Mouse (Mus musculus) CD4-positive, CD25-positive, alpha-beta regulatory T cell, adult 9 weeks (primary cell): ENCODE data around the gene Arfgap1. TPM values are rescaled to one million over a fixed set of nuclear protein-coding genes. Genes with fewer than 3 reads are reported as not detected.

Experiments used
- polyA plus RNA-seq: library from polyadenylated mRNA; unstranded; fragments of 100-300 nt; shearing (Covaris generic); gene quantifications from one replicate; pipeline ENCODE4 v1.2.1, GENCODE M21; 2017

The Arfgap1 gene
- 88.2 TPM for polyA plus RNA-seq

GRCm38 (mm10) chr2:180967010-180967763 is at the start of gene Arfgap1:
Gene Arfgap1, plus strand, starts transcription at chr2:180967225.

GRCm38 (mm10) chr2:180920810-180921400 is 46.1 kb upstream of the Arfgap1 start, which contains the start of gene Ythdf1:
Gene Ythdf1, minus strand, starts transcription at chr2:180920949.

DNA sequence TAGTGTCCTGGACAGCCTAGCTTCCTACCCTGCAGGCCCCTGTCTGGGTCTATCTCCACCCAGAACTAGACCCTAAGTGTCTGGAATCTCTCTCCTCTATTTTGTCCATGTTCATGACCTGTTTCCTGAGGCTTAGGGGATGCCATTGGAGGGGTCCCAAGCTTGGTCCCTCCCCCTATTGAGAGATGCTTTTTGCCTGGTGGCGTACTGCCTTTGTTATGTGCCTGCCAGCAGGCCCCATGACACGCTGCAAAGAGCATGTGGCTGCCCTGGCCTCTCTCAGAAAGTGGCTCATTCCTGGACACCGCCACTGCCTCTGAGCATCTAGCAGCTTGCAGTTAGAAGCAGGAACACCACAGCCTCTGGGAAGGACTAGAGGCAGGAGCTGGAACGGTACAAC is 38.3 kb upstream of the Arfgap1 start, which contains the start of gene Birc7:
Gene Birc7, plus strand, starts transcription at position 301 of the 400 bp plus-strand sequence.

DNA sequence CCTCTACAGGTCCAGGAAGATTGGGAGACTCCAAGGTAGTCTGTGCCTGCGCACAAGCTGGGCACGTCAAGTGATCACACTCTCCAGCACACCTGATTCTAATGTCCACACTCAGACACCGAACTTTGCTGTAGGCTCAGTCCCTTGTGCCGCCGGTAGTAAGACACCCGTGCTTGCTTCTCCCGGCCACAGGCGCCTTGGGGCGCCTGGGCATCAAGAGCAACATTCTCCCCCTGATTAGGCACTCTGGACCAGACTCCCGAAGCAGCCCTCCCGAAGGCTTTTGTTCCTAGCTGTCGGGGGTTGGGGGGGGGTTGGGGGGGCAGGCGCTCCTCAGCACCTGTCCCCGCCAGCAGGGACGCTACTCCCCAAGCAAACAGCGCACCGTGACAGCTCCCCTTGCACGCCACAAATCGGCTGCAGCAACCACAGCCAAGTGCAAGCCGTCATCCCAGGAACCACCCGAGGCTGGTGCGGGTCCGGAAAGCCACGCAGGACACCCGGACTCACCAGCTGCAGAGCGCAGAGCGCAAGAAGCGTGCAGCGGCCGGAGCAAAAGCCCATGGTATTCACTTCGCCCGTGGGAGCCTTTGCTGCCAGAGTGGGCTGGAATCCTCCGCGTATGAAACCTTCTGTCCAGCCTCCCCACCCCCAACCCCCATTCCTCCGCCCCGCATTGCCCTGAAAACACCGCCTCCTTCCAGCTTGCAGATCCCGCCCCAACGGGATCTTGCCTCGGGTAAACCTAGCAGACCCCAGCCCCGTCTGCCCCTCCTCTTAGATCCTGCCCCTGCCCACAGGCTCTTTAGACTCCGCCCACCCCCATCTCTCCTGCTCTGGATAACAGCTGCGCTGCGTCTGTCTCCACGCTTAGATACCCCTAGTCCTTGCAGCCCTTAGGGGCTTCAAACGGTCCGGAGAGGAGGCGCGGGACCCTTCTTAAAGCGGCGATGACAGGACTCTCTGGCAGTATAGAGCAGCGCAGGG is 12.7 kb upstream of the Arfgap1 start, which contains the start of gene Nkain4:
Gene Nkain4, minus strand, starts transcription at position 639 of the 987 bp plus-strand sequence.

GRCm38 (mm10) chr2:180986449-180986848 is 19.4 kb downstream of the Arfgap1 start, which contains the start of gene Col20a1:
Gene Col20a1, plus strand, starts transcription at chr2:180986535.

Other genes with a start within 250 kb of the Arfgap1 start
- 94.0 TPM for gene Slc17a9, start 242.0 kb upstream of the Arfgap1 start, polyA plus RNA-seq
- not detected for gene Bhlhe23, start 190.3 kb upstream of the Arfgap1 start, polyA plus RNA-seq
- gene Ythdf1, start 46.3 kb upstream of the Arfgap1 start, polyA plus RNA-seq: 6.1 TPM
- not detected for gene Birc7, start 38.2 kb upstream of the Arfgap1 start, polyA plus RNA-seq
- not detected for gene Nkain4, start 12.5 kb upstream of the Arfgap1 start, polyA plus RNA-seq
- 1.0 TPM for gene Col20a1, start 19.3 kb downstream of the Arfgap1 start, polyA plus RNA-seq
- gene Chrna4, start 76.3 kb downstream of the Arfgap1 start, polyA plus RNA-seq: not detected
- gene Kcnq2, start 168.1 kb downstream of the Arfgap1 start, polyA plus RNA-seq: not detected
- gene Eef1a2, start 189.8 kb downstream of the Arfgap1 start, polyA plus RNA-seq: not detected
- gene Ppdpf, start 220.0 kb downstream of the Arfgap1 start, polyA plus RNA-seq: 356 TPM
- gene Ptk6, start 235.6 kb downstream of the Arfgap1 start, polyA plus RNA-seq: not detected
- 1.1 TPM for gene Srms, start 246.0 kb downstream of the Arfgap1 start, polyA plus RNA-seq